Mouse (Mus musculus): ENCODE results near the gene Ankrd44.

DNA sequence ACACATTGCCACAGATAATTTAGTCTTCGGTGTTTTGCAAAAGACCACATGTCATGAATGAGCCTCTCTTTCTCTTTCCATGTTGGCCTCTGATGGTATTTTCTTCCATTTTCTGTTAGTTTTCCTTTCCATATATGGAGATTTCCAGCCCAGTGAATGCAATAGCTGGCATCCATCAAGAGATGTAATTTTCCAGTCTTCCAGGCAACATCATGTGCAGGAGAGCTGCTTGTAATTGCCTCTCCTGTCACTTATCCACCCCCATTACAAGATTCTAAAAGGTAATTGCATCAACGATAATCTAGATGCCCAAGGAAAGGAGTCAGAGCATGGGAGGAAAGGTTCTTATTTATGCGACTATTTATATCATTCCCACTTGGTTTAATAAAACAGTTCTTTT lies 188.7 kb downstream of the Ankrd44 start:
- no peak for TF ChIP-seq E2F4 (IDR thresholded peaks at IDR 0.05; ENCODE audit: insufficient read depth)
- TF ChIP-seq POLR2A (IDR thresholded peaks at IDR 0.05; ENCODE audit: insufficient read length, low read depth): no peak
- no peak for TF ChIP-seq CEBPB (IDR thresholded peaks at IDR 0.05; ENCODE audit: insufficient read depth, poor library complexity, severe bottlenecking)
- no peak for TF ChIP-seq TCF3 (IDR thresholded peaks at IDR 0.05; ENCODE audit: insufficient read length, low read depth)
- no peak for TF ChIP-seq POLR2AphosphoS2 (IDR thresholded peaks at IDR 0.05; ENCODE audit: insufficient read length, low read depth)

Data from myocyte (in vitro differentiated cells).